Mouse (Mus musculus) intestine, postnatal 0 days (tissue): ENCODE results near the gene Usp33. TPM values are rescaled to one million over a fixed set of nuclear protein-coding genes. Genes with fewer than 3 reads are reported as not detected.

Experiments
- ATAC-seq: fragments of 200-750 bp; cut with Nextera tagmentation; 2 replicates; pipeline ENCODE4 v1.8.0; 2017; ENCODE audit warnings: mild to moderate bottlenecking, moderate TSS enrichment, moderate library complexity
- H3K27ac ChIP-seq: fragments of 300-500 bp; sonication (generic); 2 replicates; pipeline ENCODE4 v1.5.1; 2014; ENCODE audit warnings: mild to moderate bottlenecking, low read depth, low read length, moderate library complexity
- H3K27me3 ChIP-seq: fragments of 300-500 bp; sonication (generic); replicated peaks from 2 replicates; pipeline ENCODE4 v1.6.1; 2014; ENCODE audit warnings: low read length, mixed read lengths; ENCODE audit not compliant: control insufficient read depth, insufficient read depth
- H3K36me3 ChIP-seq: fragments of 300-500 bp; sonication (generic); 2 replicates; pipeline ENCODE4 v1.6.1; 2014; ENCODE audit warnings: mild to moderate bottlenecking, moderate library complexity; ENCODE audit not compliant: control insufficient read depth, insufficient read depth
- H3K4me1 ChIP-seq: fragments of 300-500 bp; sonication (generic); replicated peaks from 2 replicates; pipeline ENCODE4 v1.6.1; 2014; ENCODE audit warnings: antibody characterized with exemption, low read length, mixed read lengths; ENCODE audit not compliant: control insufficient read depth, insufficient read depth
- H3K4me2 ChIP-seq: fragments of 300-500 bp; sonication (generic); replicated peaks from 2 replicates; pipeline ENCODE4 v1.6.1; 2014; ENCODE audit warnings: low read depth, mild to moderate bottlenecking, moderate library complexity
- H3K4me3 ChIP-seq: fragments of 300-500 bp; sonication (generic); 2 replicates; pipeline ENCODE4 v1.5.1; 2014; ENCODE audit warnings: low read depth, low read length
- H3K9ac ChIP-seq: fragments of 300-500 bp; sonication (generic); 2 replicates; pipeline ENCODE4 v1.6.1; 2014; ENCODE audit warnings: mild to moderate bottlenecking, low read depth, low read length
- H3K9me3 ChIP-seq: fragments of 300-500 bp; sonication (generic); 2 replicates; pipeline ENCODE4 v1.6.1; 2016; ENCODE audit warnings: mixed run types; ENCODE audit not compliant: control insufficient read depth
- CTCF ChIP-seq: sonication (generic); IDR thresholded peaks from 2 replicates; pipeline ENCODE4 v1.5.1; 2016; ENCODE audit warnings: low read depth, mild to moderate bottlenecking, control low read depth, antibody characterized with exemption, moderate library complexity
- WGBS: fragments of 180-500 bp; shearing (Covaris S2); extraction: QIAGEN DNeasy Blood & Tissue Kit; methylation state at CpG from one replicate; pipeline ENCODE4 v1.1.7; 2014; 5-methylcytosine and 5-hydroxymethylcytosine counted together
- polyA plus RNA-seq: library from polyadenylated mRNA; unstranded; fragments of >200 nt; fragmentation: Nextera tagmentation; extraction: Ambion mirVana; gene quantifications from 2 replicates; pipeline ENCODE4 v1.2.1, GENCODE M21; 2015

Gene Usp33
- polyA plus RNA-seq, 1 experiment from 2014 or later = 18.7 TPM

DNA sequence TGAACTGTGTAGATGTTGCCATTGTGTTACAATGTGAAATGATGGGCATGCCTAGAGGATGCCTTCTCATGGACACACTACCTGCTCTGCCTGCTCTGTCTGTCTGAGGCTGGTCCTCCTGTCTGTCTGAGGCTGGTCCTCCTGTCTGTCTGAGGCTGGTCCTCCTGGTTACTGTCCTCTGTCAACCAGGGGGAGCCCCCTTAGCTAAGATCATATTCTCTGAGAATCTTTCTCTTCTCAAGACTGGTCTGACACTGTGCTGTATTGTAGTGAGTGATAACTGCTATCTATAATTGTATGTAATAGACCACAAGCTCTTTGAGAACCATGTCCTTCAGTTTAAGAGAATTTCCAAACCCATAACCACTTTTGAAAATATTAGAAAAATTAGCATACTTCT lies 89.3 kb downstream of the Usp33 start:
- H3K27ac ChIP-seq = no peak overlapping the region
- no peaks in the 10 kb centered on the region; the same call in 1 of the 2 replicates for H3K36me3 ChIP-seq
- H3K4me1 ChIP-seq = no peaks in the 10 kb centered on the region
- TF ChIP-seq CTCF = no peak
- H3K9ac ChIP-seq = no peak overlapping the region
- no peak overlapping the region for H3K4me2 ChIP-seq
- no peaks in the 10 kb centered on the region for H3K27me3 ChIP-seq
- no peak overlapping the region for H3K4me3 ChIP-seq
- H3K9me3 ChIP-seq = no peaks in the 10 kb centered on the region
- ATAC-seq = no peak

GRCm38 (mm10) chr3:152438068-152438467 lies 91.8 kb downstream of the Usp33 start:
- Histone ChIP-seq H3K4me2 (no peak overlapping the region), H3K4me1 (no peaks in the 10 kb centered on the region), H3K9ac (no peak overlapping the region), H3K36me3 (no peaks in the 10 kb centered on the region), H3K27ac (no peak overlapping the region), H3K4me3 (no peak overlapping the region), H3K27me3 (no peaks in the 10 kb centered on the region), H3K9me3 (no peaks in the 10 kb centered on the region)
- TF ChIP-seq CTCF = no peak
- 88% methylated on average over 7 of the region's 7 CpGs for WGBS
- no peak for ATAC-seq

GRCm38 (mm10) chr3:152442795-152443194 lies 96.5 kb downstream of the Usp33 start:
- no peak for TF ChIP-seq CTCF
- no peak overlapping the region for H3K27ac ChIP-seq
- no peak overlapping the region for H3K4me2 ChIP-seq
- no peaks in the 10 kb centered on the region for H3K4me1 ChIP-seq
- ATAC-seq = no peak
- peaks cover 14% of the 10 kb centered on the region; the same call in 1 of the 2 replicates for H3K36me3 ChIP-seq
- H3K9me3 ChIP-seq = no peaks in the 10 kb centered on the region
- WGBS = 90% methylated on average over 4 of the region's 4 CpGs
- no peak overlapping the region for H3K4me3 ChIP-seq
- H3K9ac ChIP-seq = no peak overlapping the region
- H3K27me3 ChIP-seq = no peaks in the 10 kb centered on the region

Other genes starting within 250 kb of the Usp33 start
- 222 and 243 TPM in 2 replicates for gene Gipc2, start 180.2 kb upstream of the Usp33 start, polyA plus RNA-seq
- 17.9 and 20.4 TPM in 2 replicates for gene Dnajb4, start 136.2 kb upstream of the Usp33 start, polyA plus RNA-seq
- 60.6 and 64.8 TPM in 2 replicates for gene Fubp1, start 136.1 kb upstream of the Usp33 start, polyA plus RNA-seq
- 30.0 and 30.3 TPM in 2 replicates for gene Nexn, start 80.1 kb upstream of the Usp33 start, polyA plus RNA-seq
- 5.8 and 6.6 TPM in 2 replicates for gene Miga1, start 6.1 kb upstream of the Usp33 start, polyA plus RNA-seq
- 19.6 and 20.6 TPM in 2 replicates for gene Zzz3, start 49.0 kb downstream of the Usp33 start, polyA plus RNA-seq